23 mouse cellular contexts compared by ENCODE assay signal in genomic region chr2:108825981-108826380, GRCm38 (mm10).
A peak's percentile ranks its signal among the peaks of the same experiment; 100 is the strongest.
DNase-seq lines count a peak whose midpoint lies in the region; ATAC-seq and TF ChIP-seq lines count a peak whose summit lies in the region.
"Had no signal": no experiment of that assay in that cellular context is flagged by ENCODE, and none has a peak within 500 bp of the region (broad histone marks: within the 10 kb centered on the region; RNA-seq: fewer than 3 reads in every experiment).

No protein-coding gene starts in this region.

- no peaks in the 10 kb centered on the region for H3K9me3 ChIP-seq in forebrain, postnatal 0 days (ENCODE audit: low read length)
- no peaks in the 10 kb centered on the region for H3K9me3 ChIP-seq in forebrain, embryonic 10.5 days
- H3K9me3 ChIP-seq: forebrain, embryonic 15.5 days; heart, embryonic 12.5 days; midbrain, embryonic 10.5 days; neural tube, embryonic 12.5 days; stomach, embryonic 15.5 days had no signal

- intact Hi-C loops in left cerebral cortex, adult 2 months (cut with DNase I): loop anchor here (2.0 to 5.0 kb wide), 2 partner anchors 851 to 867 kb away; no protein-coding TSS in a partner anchor

- H3K36me3 ChIP-seq in forebrain, postnatal 0 days (ENCODE audit: insufficient read depth): no peaks in the 10 kb centered on the region
- no peaks in the 10 kb centered on the region for H3K36me3 ChIP-seq in forebrain, embryonic 10.5 days (replicated peaks)
- H3K36me3 ChIP-seq: forebrain, embryonic 15.5 days; heart, embryonic 12.5 days; midbrain, embryonic 10.5 days; neural tube, embryonic 12.5 days; stomach, embryonic 15.5 days had no signal

- H3K4me3 ChIP-seq in forebrain, postnatal 0 days (ENCODE audit: low read depth, low read length): no peak overlapping the region
- H3K4me3 ChIP-seq in forebrain, embryonic 10.5 days: no peak overlapping the region
- H3K4me3 ChIP-seq in left cerebral cortex, adult 2 months: no peak overlapping the region
- H3K4me3 ChIP-seq: forebrain, embryonic 15.5 days; heart, embryonic 12.5 days; midbrain, embryonic 10.5 days; neural tube, embryonic 12.5 days; stomach, embryonic 15.5 days had no signal

- H3K4me2 ChIP-seq in forebrain, postnatal 0 days (ENCODE audit: low read depth): no peak overlapping the region
- H3K4me2 ChIP-seq: forebrain, embryonic 15.5 days; heart, embryonic 12.5 days; neural tube, embryonic 12.5 days; stomach, embryonic 15.5 days had no signal

- ATAC-seq in forebrain, postnatal 0 days: no peak
- ATAC-seq: forebrain, embryonic 15.5 days; hindbrain, postnatal 0 days had no signal

- H3K27me3 ChIP-seq in forebrain, postnatal 0 days (ENCODE audit: insufficient read depth, low read length): no peaks in the 10 kb centered on the region
- H3K27me3 ChIP-seq in forebrain, embryonic 10.5 days (ENCODE audit: poor library complexity, severe bottlenecking): no peaks in the 10 kb centered on the region
- H3K27me3 ChIP-seq: forebrain, embryonic 15.5 days; heart, embryonic 12.5 days; neural tube, embryonic 12.5 days; stomach, embryonic 15.5 days had no signal

- H3K9ac ChIP-seq in forebrain, postnatal 0 days: no peak overlapping the region
- H3K9ac ChIP-seq: forebrain, embryonic 15.5 days; heart, embryonic 12.5 days; neural tube, embryonic 12.5 days; stomach, embryonic 15.5 days had no signal

- no peaks in the 10 kb centered on the region for H3K4me1 ChIP-seq in forebrain, postnatal 0 days (ENCODE audit: insufficient read depth)
- H3K4me1 ChIP-seq in forebrain, embryonic 10.5 days: peaks cover 25% of the 10 kb centered on the region

- 66% methylated on average over 5 of the region's 5 CpGs for WGBS in forebrain, postnatal 0 days
- 81% methylated on average over 5 of the region's 5 CpGs for WGBS in forebrain, embryonic 10.5 days

- no peak for TF ChIP-seq CTCF in forebrain, postnatal 0 days (IDR thresholded peaks at IDR 0.05; ENCODE audit: low read depth)
- TF ChIP-seq CTCF in left cerebral cortex, adult 2 months (IDR thresholded peaks at IDR 0.05): no peak

- no peak overlapping the region for H3K27ac ChIP-seq in forebrain, postnatal 0 days (ENCODE audit: low read depth, low read length)
- H3K27ac ChIP-seq in forebrain, embryonic 10.5 days: no peak overlapping the region
- no peak overlapping the region for H3K27ac ChIP-seq in left cerebral cortex, adult 2 months
- H3K27ac ChIP-seq: forebrain, embryonic 15.5 days; hindbrain, postnatal 0 days; kidney, postnatal 0 days; neural tube, embryonic 12.5 days; stomach, embryonic 15.5 days had no signal

- DNase-seq in forebrain, postnatal 0 days: peak; percentile 21
- DNase-seq in forebrain, embryonic 10.5 days (ENCODE audit: extremely low spot score, low spot score): no peak
- peak; percentile 59 for DNase-seq in right cerebral cortex, adult 18-20 months
- DNase-seq in right cerebral cortex, postnatal 4 days: no peak
- DNase-seq in left cerebral cortex, adult 2 months (ENCODE audit: extremely low spot score in 1 of 2, low spot score in 2 of 2): peak; percentile 18 to 24
- DNase-seq in telencephalon, adult 2 months (ENCODE audit: low read depth, low spot score): peak; percentile 77
- no peak for DNase-seq in spleen, postnatal 4 days (ENCODE audit: low spot score in 2 of 2)
- DNase-seq in adipocyte (ENCODE audit: low spot score): no peak
- DNase-seq: adrenal gland, adult 8-10 months; cerebellum, adult 11 months; cerebellum, postnatal 14 days; kidney, adult 11 months; liver; lung, adult 18-20 months; lung, postnatal 4 days; thymus, postnatal 4 days had no signal

Comparison
In these comparisons a context has a peak if more than half of its experiments do, and no peak if none do; other contexts are left out.
1. DNase-seq: peak in forebrain, postnatal 0 days (single experiment), right cerebral cortex, adult 18-20 months (single experiment), left cerebral cortex, adult 2 months (2 of 2) and telencephalon, adult 2 months (single experiment); none in forebrain, embryonic 10.5 days (single experiment), right cerebral cortex, postnatal 4 days (single experiment), spleen, postnatal 4 days (0 of 2) and adipocyte (single experiment).